Mouse (Mus musculus): Measurements from ENCODE around the gene Prss42. TPM values are rescaled to one million over a fixed set of nuclear protein-coding genes. Genes with fewer than 3 reads are reported as not detected.

The Prss42 gene
- polyA plus RNA-seq, 1 experiment = not detected

- Histone ChIP-seq H3K4me3 (ENCODE audit: insufficient read depth, low read length) (no peak within 1 kb of the TSS), H3K4me1 (ENCODE audit: control insufficient read depth, insufficient read depth, low read length) (no peaks in the 10 kb centered on the region), H3K27ac (ENCODE audit: insufficient read depth, low read length) (no peak within 1 kb of the TSS)
- no peak for TF ChIP-seq POLR2A (IDR thresholded peaks at IDR 0.05; ENCODE audit: extremely low read depth, insufficient read depth, low read length)
- TF ChIP-seq CTCF (IDR thresholded peaks at IDR 0.05; ENCODE audit: extremely low read depth, insufficient read depth, low read length) = no peak
Measured at GRCm38 (mm10) chr9:110844206-110844605, 46.2 kb downstream of the Prss42 start, which contains the start of gene Prss46. Gene Prss46 (plus strand): TSS chr9:110844506.

- Histone ChIP-seq H3K4me1 (ENCODE audit: control insufficient read depth, insufficient read depth, low read length) (no peaks in the 10 kb centered on the region), H3K4me3 (ENCODE audit: insufficient read depth, low read length) (no peak overlapping the region), H3K27ac (ENCODE audit: insufficient read depth, low read length) (no peak overlapping the region)
- TF ChIP-seq CTCF (IDR thresholded peaks at IDR 0.05; ENCODE audit: extremely low read depth, insufficient read depth, low read length) = no peak
- no peak for TF ChIP-seq POLR2A (IDR thresholded peaks at IDR 0.05; ENCODE audit: extremely low read depth, insufficient read depth, low read length)
Measured at GRCm38 (mm10) chr9:110849162-110849561, 51.2 kb downstream of the Prss42 start.

Other genes starting within 250 kb of the Prss42 start
- gene Nradd, start 173.7 kb upstream of the Prss42 start, polyA plus RNA-seq (2012; rRNA removed) = 2.5 and 3.7 TPM in 2 replicates
- gene Nbeal2, start 144.0 kb upstream of the Prss42 start, polyA plus RNA-seq (2012; rRNA removed) = 10.0 and 10.7 TPM in 2 replicates
- 100 and 103 TPM in 2 replicates for gene Ccdc12, start 141.7 kb upstream of the Prss42 start, polyA plus RNA-seq (2012; rRNA removed)
- 0.13 and 0.30 TPM in 2 replicates for gene Myl3, start 56.3 kb upstream of the Prss42 start, polyA plus RNA-seq (2012; rRNA removed)
- gene Pth1r, start 51.0 kb upstream of the Prss42 start, polyA plus RNA-seq (2012; rRNA removed) = 8.2 and 9.0 TPM in 2 replicates
- not detected in 2 replicates for gene Prss44, start 15.8 kb downstream of the Prss42 start, polyA plus RNA-seq (2012; rRNA removed)
- gene Prss43, start 28.5 kb downstream of the Prss42 start, polyA plus RNA-seq (2012; rRNA removed) = 0.08 and 0.21 TPM in 2 replicates
- gene Prss45, start 36.4 kb downstream of the Prss42 start, polyA plus RNA-seq (2012; rRNA removed) = 0.44 and 0.50 TPM in 2 replicates
- not detected in 2 replicates for gene Prss46, start 46.3 kb downstream of the Prss42 start, polyA plus RNA-seq (2012; rRNA removed)
- gene Prss50, start 59.8 kb downstream of the Prss42 start, polyA plus RNA-seq (2012; rRNA removed) = 0.95 and 1.1 TPM in 2 replicates
- gene Als2cl, start 81.7 kb downstream of the Prss42 start, polyA plus RNA-seq (2012; rRNA removed) = 8.4 and 9.1 TPM in 2 replicates
- gene Tmie, start 81.9 kb downstream of the Prss42 start, polyA plus RNA-seq (2012; rRNA removed) = 1.6 and 2.7 TPM in 2 replicates
- gene Fam240a, start 118.7 kb downstream of the Prss42 start, polyA plus RNA-seq (2012; rRNA removed) = not detected in 2 replicates
- 1.1 and 1.3 TPM in 2 replicates for gene Tdgf1, start 148.0 kb downstream of the Prss42 start, polyA plus RNA-seq (2012; rRNA removed)
- gene Lrrc2, start 153.4 kb downstream of the Prss42 start, polyA plus RNA-seq (2012; rRNA removed) = 0.83 and 1.3 TPM in 2 replicates
- 0.45 and 0.69 TPM in 2 replicates for gene Rtp3, start 192.4 kb downstream of the Prss42 start, polyA plus RNA-seq (2012; rRNA removed)
- gene Ltf, start 221.1 kb downstream of the Prss42 start, polyA plus RNA-seq (2012; rRNA removed) = 0.40 TPM in 1 of 2 replicates, not detected in the other

All from cortical plate, adult 2 months (tissue).